Mouse (Mus musculus): ENCODE measurements around the gene Sema5a. TPM values are rescaled to one million over a fixed set of nuclear protein-coding genes. Genes with fewer than 3 reads are reported as not detected.

The Sema5a gene
- polyA plus RNA-seq, 1 experiment from 2014 or later: 6.4 TPM

DNA sequence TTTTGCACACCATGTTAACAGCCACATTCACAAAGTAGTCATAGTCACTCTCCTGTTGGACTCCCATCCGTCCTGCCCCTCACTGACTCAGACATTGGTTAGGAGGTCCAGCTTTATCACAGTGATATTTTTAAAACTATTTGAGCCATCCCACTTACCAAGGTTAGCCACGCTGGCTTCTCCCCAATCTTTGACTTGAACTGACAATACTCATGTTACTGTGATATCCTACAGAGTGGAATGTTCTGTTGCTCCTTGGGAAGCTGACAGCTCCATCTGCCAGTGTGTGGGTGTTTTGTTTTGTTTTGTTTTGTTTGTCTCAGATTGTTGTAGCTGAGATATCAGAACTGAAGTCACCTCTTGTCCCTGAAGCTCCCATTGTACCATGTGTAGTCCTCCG is 362.6 kb downstream of the Sema5a start:
- H3K27me3 ChIP-seq: no peaks in the 10 kb centered on the region
- H3K36me3 ChIP-seq: no peaks in the 10 kb centered on the region
- no peak for ATAC-seq (ENCODE audit: low FRiP score)
- no peak overlapping the region for H3K9ac ChIP-seq
- no peaks in the 10 kb centered on the region for H3K4me1 ChIP-seq (replicated peaks)
- no peak overlapping the region for H3K27ac ChIP-seq
- no peak overlapping the region for H3K4me3 ChIP-seq
- no peaks in the 10 kb centered on the region for H3K9me3 ChIP-seq
- H3K4me2 ChIP-seq: no peak overlapping the region
- 84% methylated on average over 3 of the region's 3 CpGs for WGBS

DNA sequence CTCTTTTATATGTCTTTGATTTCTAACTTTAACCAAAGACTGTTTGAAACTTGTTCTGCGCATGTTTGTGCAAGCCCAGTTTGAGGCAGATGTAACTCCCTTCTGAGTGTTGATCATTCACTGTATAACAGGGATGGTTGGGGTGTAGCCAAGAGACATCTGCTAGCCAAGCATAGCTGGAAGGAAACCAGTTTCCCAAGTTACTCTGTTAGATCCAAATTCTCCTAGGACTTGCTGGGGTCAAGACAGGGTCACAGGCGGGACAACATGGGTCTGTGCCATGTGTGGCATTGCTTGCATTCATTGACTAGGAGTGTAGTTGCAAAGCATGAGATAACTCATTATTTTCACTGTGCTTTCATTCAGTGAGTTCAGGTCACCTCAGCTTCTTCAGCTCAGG is 366.2 kb downstream of the Sema5a start:
- no peak overlapping the region for H3K9ac ChIP-seq
- no peak overlapping the region for H3K4me2 ChIP-seq
- ATAC-seq (ENCODE audit: low FRiP score): no peak
- H3K27me3 ChIP-seq: no peaks in the 10 kb centered on the region
- no peak overlapping the region for H3K4me3 ChIP-seq
- H3K36me3 ChIP-seq: no peaks in the 10 kb centered on the region
- no peaks in the 10 kb centered on the region for H3K4me1 ChIP-seq (replicated peaks)
- H3K9me3 ChIP-seq: no peaks in the 10 kb centered on the region
- WGBS: 84% methylated on average over 2 of the region's 2 CpGs
- H3K27ac ChIP-seq: no peak overlapping the region

GRCm38 (mm10) chr15:32611201-32611600 is 366.6 kb downstream of the Sema5a start:
- H3K36me3 ChIP-seq: no peaks in the 10 kb centered on the region
- WGBS: 93% methylated on average over 7 of the region's 7 CpGs
- H3K9ac ChIP-seq: no peak overlapping the region
- no peak for ATAC-seq (ENCODE audit: low FRiP score)
- H3K4me3 ChIP-seq: no peak overlapping the region
- no peaks in the 10 kb centered on the region for H3K27me3 ChIP-seq
- no peaks in the 10 kb centered on the region for H3K4me1 ChIP-seq (replicated peaks)
- H3K27ac ChIP-seq: no peak overlapping the region
- H3K4me2 ChIP-seq: no peak overlapping the region
- no peaks in the 10 kb centered on the region for H3K9me3 ChIP-seq

- Histone ChIP-seq H3K4me2 (no peak overlapping the region), H3K36me3 (no peaks in the 10 kb centered on the region), H3K9ac (no peak overlapping the region), H3K27me3 (no peaks in the 10 kb centered on the region), H3K4me3 (no peak overlapping the region), H3K27ac (no peak overlapping the region), H3K9me3 (no peaks in the 10 kb centered on the region), H3K4me1 (replicated peaks) (no peaks in the 10 kb centered on the region)
- no peak for ATAC-seq (ENCODE audit: low FRiP score)
- WGBS: 94% methylated on average over 6 of the region's 6 CpGs
Observed at GRCm38 (mm10) chr15:32613718-32614117, 369.1 kb downstream of the Sema5a start.

DNA sequence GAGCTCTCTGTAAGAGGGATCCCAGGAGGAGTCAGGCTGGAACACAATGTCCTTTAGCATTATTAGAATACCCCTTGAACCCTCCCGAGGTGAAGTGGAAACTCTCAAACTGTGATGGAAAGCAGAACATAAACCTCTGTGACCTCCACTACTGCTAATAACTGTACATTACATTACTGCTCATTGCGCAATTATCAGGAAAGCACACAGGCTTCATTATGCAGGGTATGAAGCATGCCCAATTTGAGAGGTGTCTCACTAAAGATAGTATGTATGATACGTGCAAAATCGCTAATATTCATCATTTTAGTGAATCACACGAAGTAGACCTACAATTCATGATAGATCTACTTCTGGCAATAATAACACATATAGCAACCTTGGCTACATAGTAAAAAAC is 371.2 kb downstream of the Sema5a start:
- 85% methylated on average over 5 of the region's 5 CpGs for WGBS
- Histone ChIP-seq H3K4me3 (no peak overlapping the region), H3K9me3 (no peaks in the 10 kb centered on the region), H3K36me3 (no peaks in the 10 kb centered on the region), H3K9ac (no peak overlapping the region), H3K27me3 (no peaks in the 10 kb centered on the region), H3K27ac (no peak overlapping the region), H3K4me1 (replicated peaks) (no peaks in the 10 kb centered on the region), H3K4me2 (no peak overlapping the region)
- ATAC-seq (ENCODE audit: low FRiP score): no peak

GRCm38 (mm10) chr15:32619199-32619598 is 374.6 kb downstream of the Sema5a start:
- no peak for ATAC-seq (ENCODE audit: low FRiP score)
- WGBS: 56% methylated on average over 2 of the region's 2 CpGs
- no peak overlapping the region for H3K27ac ChIP-seq

DNA sequence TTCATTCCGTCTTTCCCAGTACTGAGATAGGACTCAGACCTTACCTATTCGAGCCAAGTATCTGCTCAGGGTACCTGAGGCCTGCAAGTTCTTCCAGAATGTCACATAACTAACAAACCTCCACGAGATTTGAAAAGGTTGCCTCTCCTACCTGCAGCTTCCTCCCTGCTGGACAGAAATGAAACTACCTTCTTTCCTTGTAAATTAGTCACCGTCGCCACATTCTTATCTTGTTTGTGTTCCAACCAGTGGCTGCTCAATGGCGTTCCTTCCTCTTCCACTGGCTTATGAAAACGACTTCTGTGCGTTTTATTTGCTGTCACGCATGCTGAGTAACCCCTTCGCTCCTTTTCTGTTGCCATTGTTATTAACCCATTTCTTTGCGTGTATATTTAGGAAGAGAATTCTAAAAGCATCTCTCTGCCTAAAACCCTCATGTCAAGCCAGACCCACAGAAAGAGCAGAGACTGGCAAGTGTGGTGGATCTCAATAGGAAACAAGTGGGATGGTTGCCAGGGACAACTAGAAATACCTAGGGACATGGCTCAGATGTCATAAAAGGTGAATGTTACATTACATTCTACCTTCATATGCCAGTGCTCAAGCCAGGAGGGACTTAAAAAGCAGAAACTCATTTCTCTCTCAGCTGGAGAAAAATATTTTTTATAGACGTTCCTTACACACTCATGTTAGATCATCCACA is 378.6 kb downstream of the Sema5a start:
- Histone ChIP-seq H3K4me2 (no peak overlapping the region), H3K4me3 (no peak overlapping the region), H3K27me3 (no peaks in the 10 kb centered on the region), H3K36me3 (no peaks in the 10 kb centered on the region), H3K4me1 (replicated peaks) (no peaks in the 10 kb centered on the region), H3K27ac (no peak overlapping the region), H3K9me3 (no peaks in the 10 kb centered on the region), H3K9ac (no peak overlapping the region)
- no peak for ATAC-seq (ENCODE audit: low FRiP score)
- WGBS: 77% methylated on average over 12 of the region's 12 CpGs

More at GRCm38 (mm10) chr15:32619199-32619598, 374.6 kb downstream of the Sema5a start:
- Histone ChIP-seq H3K9me3 (no peaks in the 10 kb centered on the region), H3K36me3 (no peaks in the 10 kb centered on the region), H3K9ac (no peak overlapping the region), H3K4me3 (no peak overlapping the region), H3K27me3 (no peaks in the 10 kb centered on the region), H3K4me1 (replicated peaks) (no peaks in the 10 kb centered on the region), H3K4me2 (no peak overlapping the region)

DNA sequence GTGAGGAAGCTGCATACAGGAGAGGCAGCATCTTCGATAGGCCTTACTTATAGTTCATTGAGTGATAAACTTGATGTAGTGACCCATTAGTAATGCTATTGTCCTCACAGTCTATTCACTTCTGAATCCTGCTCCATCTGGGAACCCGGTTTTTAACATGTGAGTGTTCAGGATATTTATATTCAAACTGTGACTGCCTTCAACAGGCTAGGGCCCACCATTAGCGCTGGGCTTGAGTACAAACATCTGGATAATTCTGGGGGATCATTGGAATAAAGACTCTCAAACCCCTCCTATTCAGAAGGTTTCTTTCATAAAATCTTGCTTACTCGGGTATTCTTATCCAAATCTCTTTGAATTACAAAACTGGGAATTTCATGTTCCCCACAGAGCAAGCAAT is 379.5 kb downstream of the Sema5a start:
- Histone ChIP-seq H3K9me3 (no peaks in the 10 kb centered on the region), H3K36me3 (no peaks in the 10 kb centered on the region), H3K4me3 (no peak overlapping the region), H3K4me2 (no peak overlapping the region), H3K27me3 (no peaks in the 10 kb centered on the region), H3K27ac (no peak overlapping the region), H3K9ac (no peak overlapping the region), H3K4me1 (replicated peaks) (no peaks in the 10 kb centered on the region)
- no peak for ATAC-seq (ENCODE audit: low FRiP score)
- WGBS: 24% methylated on average over 4 of the region's 4 CpGs

- ATAC-seq (ENCODE audit: low FRiP score): no peak
- WGBS: 91% methylated on average over 2 of the region's 2 CpGs
Observed at GRCm38 (mm10) chr15:32626031-32626430, 381.4 kb downstream of the Sema5a start.

GRCm38 (mm10) chr15:32633713-32634112 is 389.1 kb downstream of the Sema5a start:
- H3K4me2 ChIP-seq: no peak overlapping the region
- no peak for ATAC-seq (ENCODE audit: low FRiP score)
- no peak overlapping the region for H3K4me3 ChIP-seq
- peaks cover 7% of the 10 kb centered on the region; the same call in 1 of the 2 replicates for H3K4me1 ChIP-seq (replicated peaks)
- no peaks in the 10 kb centered on the region for H3K36me3 ChIP-seq
- H3K27ac ChIP-seq: no peak overlapping the region
- 95% methylated on average over 8 of the region's 8 CpGs for WGBS
- no peaks in the 10 kb centered on the region for H3K27me3 ChIP-seq
- H3K9ac ChIP-seq: no peak overlapping the region
- H3K9me3 ChIP-seq: no peaks in the 10 kb centered on the region

More at GRCm38 (mm10) chr15:32626031-32626430, 381.4 kb downstream of the Sema5a start:
- Histone ChIP-seq H3K4me3 (no peak overlapping the region), H3K4me2 (no peak overlapping the region), H3K27me3 (no peaks in the 10 kb centered on the region), H3K27ac (no peak overlapping the region), H3K9ac (no peak overlapping the region), H3K4me1 (replicated peaks) (no peaks in the 10 kb centered on the region), H3K9me3 (no peaks in the 10 kb centered on the region), H3K36me3 (no peaks in the 10 kb centered on the region)

- Histone ChIP-seq H3K27me3 (no peaks in the 10 kb centered on the region), H3K36me3 (no peaks in the 10 kb centered on the region), H3K27ac (no peak overlapping the region), H3K4me3 (no peak overlapping the region), H3K4me2 (no peak overlapping the region), H3K9me3 (no peaks in the 10 kb centered on the region), H3K4me1 (replicated peaks) (peaks cover 7% of the 10 kb centered on the region; the same call in 1 of the 2 replicates), H3K9ac (no peak overlapping the region)
- no peak for ATAC-seq (ENCODE audit: low FRiP score)
- 73% methylated on average over 3 of the region's 3 CpGs for WGBS
Observed at GRCm38 (mm10) chr15:32637879-32638278, 393.3 kb downstream of the Sema5a start.

- H3K4me1 ChIP-seq (replicated peaks): no peaks in the 10 kb centered on the region
- H3K27ac ChIP-seq: no peak overlapping the region
- H3K4me2 ChIP-seq: no peak overlapping the region
- H3K36me3 ChIP-seq: no peaks in the 10 kb centered on the region
- H3K4me3 ChIP-seq: no peak overlapping the region
- no peaks in the 10 kb centered on the region for H3K27me3 ChIP-seq
- H3K9me3 ChIP-seq: no peaks in the 10 kb centered on the region
- ATAC-seq (ENCODE audit: low FRiP score): no peak
- 79% methylated on average over 1 of the region's 1 CpGs for WGBS
- no peak overlapping the region for H3K9ac ChIP-seq
Observed at GRCm38 (mm10) chr15:32647061-32647687, 402.6 kb downstream of the Sema5a start.

DNA sequence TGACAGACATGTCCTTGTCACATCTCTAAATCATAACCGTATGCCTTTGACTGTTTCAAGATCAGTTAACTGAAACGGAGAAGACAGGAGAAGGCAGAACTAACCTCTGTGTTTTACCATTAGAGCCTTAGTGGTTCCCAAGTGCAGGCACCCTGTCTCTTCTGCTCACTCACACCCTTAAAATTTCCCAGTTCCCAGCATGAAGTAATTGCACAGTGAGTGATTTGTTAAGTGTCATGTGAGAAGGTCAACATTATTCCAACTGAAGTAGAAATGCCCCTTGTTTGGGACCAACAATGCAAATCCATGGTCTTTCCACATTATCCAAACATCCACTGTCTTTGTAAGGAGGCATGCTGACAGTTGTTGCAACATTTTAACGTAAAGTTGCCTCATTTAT is 409.4 kb downstream of the Sema5a start:
- Histone ChIP-seq H3K4me2 (no peak overlapping the region), H3K9ac (no peak overlapping the region), H3K36me3 (no peaks in the 10 kb centered on the region), H3K9me3 (no peaks in the 10 kb centered on the region), H3K27ac (no peak overlapping the region), H3K4me3 (no peak overlapping the region), H3K27me3 (no peaks in the 10 kb centered on the region), H3K4me1 (replicated peaks) (no peaks in the 10 kb centered on the region)
- WGBS: 75% methylated on average over 3 of the region's 3 CpGs
- no peak for ATAC-seq (ENCODE audit: low FRiP score)
